Mouse (Mus musculus) small intestine, adult 2 months (tissue): ENCODE data around the gene Bcl2l11. TPM values are rescaled to one million over a fixed set of nuclear protein-coding genes. Genes with fewer than 3 reads are reported as not detected.

Source experiments
- H3K27ac ChIP-seq: fragments of 200-500 bp; 2 replicates; pipeline ENCODE4 v1.5.1; 2012; ENCODE audit warnings: low read depth, low read length, control low read depth, inconsistent platforms; ENCODE audit not compliant: insufficient read depth
- H3K27me3 ChIP-seq: fragments of 200-500 bp; 2 replicates; pipeline ENCODE4 v1.6.1; 2012; ENCODE audit warnings: mild to moderate bottlenecking, moderate library complexity, low read length, inconsistent platforms; ENCODE audit not compliant: control insufficient read depth, insufficient read depth
- H3K36me3 ChIP-seq: fragments of 200-500 bp; 2 replicates; pipeline ENCODE4 v1.6.1; 2012; ENCODE audit warnings: mild to moderate bottlenecking, low read length, control low read depth, inconsistent platforms; ENCODE audit not compliant: control insufficient read depth, insufficient read depth
- H3K4me1 ChIP-seq: fragments of 200-500 bp; 2 replicates; pipeline ENCODE4 v1.6.1; 2012; ENCODE audit warnings: low read length, inconsistent platforms, mixed read lengths; ENCODE audit not compliant: control insufficient read depth, insufficient read depth, insufficient read length
- H3K4me3 ChIP-seq: fragments of 200-500 bp; 2 replicates; pipeline ENCODE4 v1.5.1; 2012; ENCODE audit warnings: low read depth, mild to moderate bottlenecking, control low read depth, inconsistent platforms, low read length, moderate library complexity
- CTCF ChIP-seq: fragments of 200-500 bp; IDR thresholded peaks from 2 replicates; pipeline ENCODE4 v1.5.1; 2012; ENCODE audit warnings: low read depth, mild to moderate bottlenecking, control low read depth, inconsistent platforms, low read length, moderate library complexity, mixed read lengths; ENCODE audit not compliant: insufficient replicate concordance, insufficient read length; ENCODE audit errors: extremely low read depth
- POLR2A ChIP-seq: fragments of 200-500 bp; IDR thresholded peaks from 2 replicates; pipeline ENCODE4 v1.6.1; 2012; ENCODE audit warnings: low read depth, mild to moderate bottlenecking, control low read depth, inconsistent platforms, low read length, moderate library complexity
- WGBS: fragments of 180-500 bp; shearing (Covaris S2); methylation state at CpG from one replicate; pipeline ENCODE4 v1.1.7; 2018; 5-methylcytosine and 5-hydroxymethylcytosine counted together
- polyA plus RNA-seq: library from polyadenylated mRNA; depleted of rRNA; stranded (reverse); fragments of >200 nt; gene quantifications from 2 replicates; pipeline ENCODE4 v1.2.3, GENCODE M21; 2012

The Bcl2l11 gene
- polyA plus RNA-seq, 1 experiment: 7.4 TPM

- 91% methylated on average over 3 of the region's 3 CpGs for WGBS
- TF ChIP-seq CTCF (no peak), POLR2A (no peak)
- no peak overlapping the region for H3K4me3 ChIP-seq
- no peaks in the 10 kb centered on the region for H3K27me3 ChIP-seq
- no peaks in the 10 kb centered on the region for H3K36me3 ChIP-seq
- H3K4me1 ChIP-seq: no peaks in the 10 kb centered on the region
- no peak overlapping the region for H3K27ac ChIP-seq
Observed at GRCm38 (mm10) chr2:128197379-128197778, 71.5 kb downstream of the Bcl2l11 start.

- H3K4me1 ChIP-seq: no peaks in the 10 kb centered on the region
- 63% methylated on average over 3 of the region's 3 CpGs for WGBS
Observed at GRCm38 (mm10) chr2:128203147-128203546, 77.3 kb downstream of the Bcl2l11 start.

GRCm38 (mm10) chr2:128203749-128204405, 78.0 kb downstream of the Bcl2l11 start:
- no peaks in the 10 kb centered on the region for H3K36me3 ChIP-seq
- no peaks in the 10 kb centered on the region for H3K4me1 ChIP-seq
- H3K4me3 ChIP-seq: no peak overlapping the region
- no peaks in the 10 kb centered on the region for H3K27me3 ChIP-seq
- no peak overlapping the region for H3K27ac ChIP-seq
- 48% methylated on average over 6 of the region's 6 CpGs for WGBS
- TF ChIP-seq CTCF: no peak
- no peak for TF ChIP-seq POLR2A

More at GRCm38 (mm10) chr2:128203147-128203546, 77.3 kb downstream of the Bcl2l11 start:
- Histone ChIP-seq H3K27me3 (no peaks in the 10 kb centered on the region), H3K27ac (no peak overlapping the region), H3K36me3 (no peaks in the 10 kb centered on the region), H3K4me3 (no peak overlapping the region)
- TF ChIP-seq POLR2A: no peak
- TF ChIP-seq CTCF: no peak

- Histone ChIP-seq H3K4me3 (no peak overlapping the region), H3K4me1 (peaks cover 14% of the 10 kb centered on the region), H3K27ac (no peak overlapping the region), H3K27me3 (no peaks in the 10 kb centered on the region), H3K36me3 (no peaks in the 10 kb centered on the region)
- TF ChIP-seq POLR2A (no peak), CTCF (no peak)
- 100% methylated on average over 1 of the region's 1 CpGs for WGBS
Observed at GRCm38 (mm10) chr2:128208541-128208940, 82.7 kb downstream of the Bcl2l11 start.

GRCm38 (mm10) chr2:128209841-128210329, 84.0 kb downstream of the Bcl2l11 start:
- Histone ChIP-seq H3K36me3 (no peaks in the 10 kb centered on the region), H3K4me1 (peaks cover 14% of the 10 kb centered on the region), H3K27me3 (no peaks in the 10 kb centered on the region), H3K4me3 (no peak overlapping the region), H3K27ac (no peak overlapping the region)
- TF ChIP-seq POLR2A (no peak), CTCF (no peak)
- 81% methylated on average over 2 of the region's 2 CpGs for WGBS

- TF ChIP-seq CTCF (no peak), POLR2A (no peak)
- 51% methylated on average over 9 of the region's 9 CpGs for WGBS
- Histone ChIP-seq H3K36me3 (no peaks in the 10 kb centered on the region), H3K4me1 (peaks cover 14% of the 10 kb centered on the region), H3K27ac (no peak overlapping the region), H3K27me3 (no peaks in the 10 kb centered on the region), H3K4me3 (no peak overlapping the region)
Observed at GRCm38 (mm10) chr2:128210376-128210775, 84.5 kb downstream of the Bcl2l11 start.

- peaks cover 14% of the 10 kb centered on the region for H3K4me1 ChIP-seq
- WGBS: 16% methylated on average over 19 of the region's 19 CpGs
- no peaks in the 10 kb centered on the region for H3K36me3 ChIP-seq
- 0 out of 2 replicates have a peak overlapping the region, but pooled peaks have one; percentile 4 for H3K27ac ChIP-seq
- peak overlapping the region; percentile 47 for H3K4me3 ChIP-seq
- TF ChIP-seq POLR2A (no peak), CTCF (no peak)
- no peaks in the 10 kb centered on the region for H3K27me3 ChIP-seq
Observed at GRCm38 (mm10) chr2:128211022-128211880, 85.4 kb downstream of the Bcl2l11 start.
